Mouse (Mus musculus) G1E (cell line): ENCODE measurements around the gene Tmem200b.

Source experiments
- CTCF ChIP-seq: IDR thresholded peaks from 2 replicates; pipeline ENCODE4 v1.5.1; 2012; ENCODE audit warnings: low read depth, low read length, inconsistent platforms, mixed read lengths
- GATA1 ChIP-seq: IDR thresholded peaks from 2 replicates; pipeline ENCODE4 v1.6.1; 2012; ENCODE audit warnings: borderline replicate concordance, low read length, inconsistent platforms, mixed read lengths
- GATA2 ChIP-seq: IDR thresholded peaks from 2 replicates; pipeline ENCODE4 v1.6.1; 2012; ENCODE audit warnings: low read depth, low read length, inconsistent platforms, borderline replicate concordance
- POLR2AphosphoS5 ChIP-seq: IDR thresholded peaks from 2 replicates; pipeline ENCODE4 v1.6.1; 2012; ENCODE audit warnings: low read depth, low read length, inconsistent platforms; ENCODE audit not compliant: insufficient replicate concordance
- TAL1 ChIP-seq: conservative IDR thresholded peaks from 2 replicates; pipeline ENCODE4 v1.6.1; 2012; ENCODE audit warnings: low read depth, low read length, inconsistent platforms, mixed read lengths

GRCm38 (mm10) chr4:131918711-131919500 lies 2.7 kb upstream of the Tmem200b start:
- TF ChIP-seq CTCF (no peak), GATA2 (no peak), TAL1 (no peak), POLR2AphosphoS5 (no peak), GATA1 (no peak)
